Mouse (Mus musculus) olfactory bulb, adult 2 months (tissue): ENCODE measurements around the gene Hoxc6. TPM values are rescaled to one million over a fixed set of nuclear protein-coding genes. Genes with fewer than 3 reads are reported as not detected.

Experiments
- H3K27ac ChIP-seq: fragments of 200-500 bp; 2 replicates; pipeline ENCODE4 v1.5.1; 2012; ENCODE audit warnings: low read depth, low read length; ENCODE audit not compliant: insufficient read depth
- H3K4me1 ChIP-seq: fragments of 200-500 bp; 2 replicates; pipeline ENCODE4 v1.6.1; 2012; ENCODE audit warnings: low read length; ENCODE audit not compliant: control insufficient read depth, insufficient read depth
- H3K4me3 ChIP-seq: fragments of 200-500 bp; 2 replicates; pipeline ENCODE4 v1.5.1; 2012; ENCODE audit warnings: mild to moderate bottlenecking, low read depth, low read length, moderate library complexity; ENCODE audit not compliant: insufficient read depth
- CTCF ChIP-seq: fragments of 200-500 bp; IDR thresholded peaks from 2 replicates; pipeline ENCODE4 v1.5.1; 2012; ENCODE audit warnings: low read depth, mild to moderate bottlenecking, low read length, moderate library complexity; ENCODE audit not compliant: insufficient read depth
- POLR2A ChIP-seq: fragments of 200-500 bp; IDR thresholded peaks from 2 replicates; pipeline ENCODE4 v1.6.1; 2012; ENCODE audit warnings: mild to moderate bottlenecking, low read depth, low read length, moderate library complexity; ENCODE audit not compliant: insufficient read depth
- WGBS: fragments of 180-500 bp; shearing (Covaris S2); methylation state at CpG from one replicate; pipeline ENCODE4 v1.1.7; 2018; 5-methylcytosine and 5-hydroxymethylcytosine counted together
- polyA plus RNA-seq: library from polyadenylated mRNA; stranded (reverse); fragments of >200 nt; gene quantifications from 2 replicates; pipeline ENCODE4 v1.2.4, GENCODE M21; 2012; ENCODE audit warnings: low replicate concordance; ENCODE audit not compliant: missing spikeins, insufficient read depth, insufficient read length

Hoxc6 gene
- polyA plus RNA-seq, 1 experiment, result not detected

GRCm38 (mm10) chr15:103061131-103061825 is 63.2 kb downstream of the Hoxc6 start:
- Histone ChIP-seq H3K27ac (no peak overlapping the region), H3K4me3 (no peak overlapping the region), H3K4me1 (no peaks in the 10 kb centered on the region)
- no peak for TF ChIP-seq POLR2A
- no peak for TF ChIP-seq CTCF
- 6% methylated on average over 30 of the region's 30 CpGs for WGBS

Other genes starting within 250 kb of the Hoxc6 start
- not detected in 2 replicates for gene Hoxc13, start 77.2 kb upstream of the Hoxc6 start, polyA plus RNA-seq
- not detected in 2 replicates for gene Hoxc12, start 61.5 kb upstream of the Hoxc6 start, polyA plus RNA-seq
- gene Hoxc11, start 43.8 kb upstream of the Hoxc6 start, polyA plus RNA-seq, result not detected in 2 replicates
- gene Hoxc10, start 31.5 kb upstream of the Hoxc6 start, polyA plus RNA-seq, result not detected in 2 replicates
- not detected in 2 replicates for gene Hoxc5, start 30.8 kb upstream of the Hoxc6 start, polyA plus RNA-seq
- not detected in 2 replicates for gene Hoxc9, start 21.8 kb upstream of the Hoxc6 start, polyA plus RNA-seq
- not detected in 2 replicates for gene Hoxc8, start 7.7 kb upstream of the Hoxc6 start, polyA plus RNA-seq
- not detected in 2 replicates for gene Hoxc4, start 20.7 kb downstream of the Hoxc6 start, polyA plus RNA-seq
- gene Smug1, start 168.8 kb downstream of the Hoxc6 start, polyA plus RNA-seq, result not detected in 2 replicates
- 111 and 221 TPM in 2 replicates for gene Cbx5, start 241.6 kb downstream of the Hoxc6 start, polyA plus RNA-seq
- gene Hnrnpa1, start 242.2 kb downstream of the Hoxc6 start, polyA plus RNA-seq, result 185 and 643 TPM in 2 replicates